Mouse (Mus musculus): ENCODE measurements around the gene Btnl1.

- TF ChIP-seq CTCF (conservative IDR thresholded peaks at IDR 0.05 in 1 of 2, IDR thresholded peaks at IDR 0.05 in 1 of 2; ENCODE audit: low read depth in 2 of 2, low read length in 2 of 2) (peak in 1 of 2 experiments; percentile 54; a peak in 2 of 4 replicates), POLR2A (IDR thresholded peaks at IDR 0.05; ENCODE audit: low read depth, low read length) (no peak), JUND (conservative IDR thresholded peaks at IDR 0.05; ENCODE audit: low read depth, low read length) (no peak)
These were observed 43.1 kb downstream of the Btnl1 start for GRCm38 (mm10) chr17:34420014-34420413.
